Mouse (Mus musculus) stomach, postnatal 0 days (tissue): ENCODE measurements around the gene Scaper. TPM values are rescaled to one million over a fixed set of nuclear protein-coding genes. Genes with fewer than 3 reads are reported as not detected.

ENCODE experiments used
- ATAC-seq: fragments of 200-750 bp; cut with Nextera tagmentation; 2 replicates; pipeline ENCODE4 v1.8.0; 2017; ENCODE audit not compliant: low FRiP score, low TSS enrichment
- DNase-seq: peaks from one replicate; pipeline ENCODE4 v3.0.0-alpha.2; 2016; ENCODE audit warnings: low spot score
- H3K27ac ChIP-seq: fragments of 300-500 bp; sonication (generic); replicated peaks from 2 replicates; pipeline ENCODE4 v1.5.1; 2014; ENCODE audit warnings: mild to moderate bottlenecking, control low read depth
- H3K27me3 ChIP-seq: fragments of 300-500 bp; sonication (generic); 2 replicates; pipeline ENCODE4 v1.6.1; 2014; ENCODE audit warnings: low read length; ENCODE audit not compliant: control insufficient read depth, insufficient read depth
- H3K36me3 ChIP-seq: fragments of 300-500 bp; sonication (generic); 2 replicates; pipeline ENCODE4 v1.6.1; 2014; ENCODE audit warnings: low read length, mixed read lengths; ENCODE audit not compliant: control insufficient read depth, insufficient read depth
- H3K4me1 ChIP-seq: fragments of 300-500 bp; sonication (generic); replicated peaks from 2 replicates; pipeline ENCODE4 v1.6.1; 2014; ENCODE audit warnings: antibody characterized with exemption; ENCODE audit not compliant: control insufficient read depth, insufficient read depth
- H3K4me2 ChIP-seq: fragments of 300-500 bp; sonication (generic); replicated peaks from 2 replicates; pipeline ENCODE4 v1.6.1; 2014; ENCODE audit warnings: low read depth, mild to moderate bottlenecking, control low read depth, moderate library complexity
- H3K4me3 ChIP-seq: fragments of 300-500 bp; sonication (generic); 2 replicates; pipeline ENCODE4 v1.5.1; 2014; ENCODE audit warnings: low read depth, low read length, control low read depth
- H3K9ac ChIP-seq: fragments of 300-500 bp; sonication (generic); 2 replicates; pipeline ENCODE4 v1.6.1; 2014; ENCODE audit warnings: mild to moderate bottlenecking, low read length, control low read depth, mixed read lengths
- H3K9me3 ChIP-seq: fragments of 300-500 bp; sonication (generic); 2 replicates; pipeline ENCODE4 v1.6.1; 2016; ENCODE audit warnings: low read length; ENCODE audit not compliant: control insufficient read depth
- CTCF ChIP-seq: IDR thresholded peaks from 2 replicates; pipeline ENCODE4 v1.5.1; 2016; ENCODE audit warnings: antibody characterized with exemption, low read depth, mild to moderate bottlenecking, moderate library complexity
- EP300 ChIP-seq: optimal IDR thresholded peaks from 2 replicates; pipeline ENCODE3; 2016; ENCODE audit warnings: antibody characterized with exemption
- WGBS: fragments of 180-500 bp; shearing (Covaris S2); extraction: QIAGEN DNeasy Blood & Tissue Kit; methylation state at CpG from one replicate; pipeline ENCODE4 v1.1.7; 2014; 5-methylcytosine and 5-hydroxymethylcytosine counted together
- polyA plus RNA-seq: library from polyadenylated mRNA; unstranded; fragments of >200 nt; fragmentation: Nextera tagmentation; extraction: Ambion mirVana; gene quantifications from 2 replicates; pipeline ENCODE4 v1.2.1, GENCODE M21; 2015

Scaper gene
- polyA plus RNA-seq, 1 experiment from 2014 or later, result 5.9 TPM

DNA sequence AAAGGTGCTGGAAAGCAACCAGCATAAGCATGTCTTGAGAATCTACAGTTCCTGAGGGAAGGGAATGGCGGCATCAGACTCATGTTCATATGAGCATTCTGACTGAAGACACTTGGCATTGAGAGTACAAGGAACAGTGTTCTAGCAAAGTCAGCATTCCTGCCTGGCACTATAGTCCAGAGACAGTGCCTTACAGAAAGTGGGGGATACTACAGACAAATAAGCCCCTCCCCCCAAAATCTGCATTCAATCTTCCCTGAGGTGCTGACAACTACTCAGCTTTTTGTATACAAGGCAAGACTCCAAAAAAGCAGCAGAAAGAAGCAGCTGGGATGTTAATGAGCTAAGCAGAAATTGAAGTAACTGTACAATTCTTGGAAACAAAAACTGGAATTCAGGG is 59.9 kb downstream of the Scaper start:
- Histone ChIP-seq H3K4me1 (no peaks in the 10 kb centered on the region), H3K27me3 (no peaks in the 10 kb centered on the region), H3K9me3 (no peaks in the 10 kb centered on the region), H3K4me2 (no peak overlapping the region), H3K27ac (no peak overlapping the region), H3K36me3 (no peaks in the 10 kb centered on the region), H3K9ac (no peak overlapping the region), H3K4me3 (no peak overlapping the region)
- no peak for DNase-seq
- TF ChIP-seq CTCF, result no peak
- TF ChIP-seq EP300, result no peak
- ATAC-seq, result no peak
- WGBS, result 57% methylated on average over 1 of the region's 1 CpGs

DNA sequence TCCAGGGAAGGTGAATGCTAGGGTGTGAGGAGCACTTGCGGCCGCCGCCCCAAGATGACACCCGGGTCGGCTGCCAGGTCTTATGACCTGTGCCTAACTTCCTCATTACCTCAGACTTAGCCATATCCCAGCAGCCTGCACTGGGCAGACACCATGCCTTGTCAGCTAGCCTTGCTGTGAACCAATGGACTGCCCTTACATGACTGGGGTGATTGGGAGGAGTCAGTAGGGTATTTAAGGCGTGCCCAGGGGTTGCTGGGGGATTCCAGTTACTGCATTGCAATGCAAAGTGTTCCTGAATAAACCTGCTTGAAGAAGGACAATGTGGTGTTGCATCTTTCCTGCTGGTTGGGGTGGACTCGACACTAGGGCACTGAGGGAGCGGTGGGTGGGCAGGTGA is 148.5 kb downstream of the Scaper start:
- TF ChIP-seq EP300 (no peak), CTCF (no peak)
- no peaks in the 10 kb centered on the region for H3K9me3 ChIP-seq
- no peaks in the 10 kb centered on the region for H3K27me3 ChIP-seq
- H3K27ac ChIP-seq, result no peak overlapping the region
- H3K36me3 ChIP-seq, result no peaks in the 10 kb centered on the region
- 89% methylated on average over 8 of the region's 8 CpGs for WGBS
- H3K4me1 ChIP-seq, result no peaks in the 10 kb centered on the region
- no peak overlapping the region for H3K9ac ChIP-seq
- no peak overlapping the region for H3K4me2 ChIP-seq
- ATAC-seq (no peak), DNase-seq (no peak)
- no peak overlapping the region for H3K4me3 ChIP-seq

- ATAC-seq, result no peak
- no peak overlapping the region for H3K27ac ChIP-seq
These were observed 225.9 kb downstream of the Scaper start for GRCm38 (mm10) chr9:55712016-55712415.

DNA sequence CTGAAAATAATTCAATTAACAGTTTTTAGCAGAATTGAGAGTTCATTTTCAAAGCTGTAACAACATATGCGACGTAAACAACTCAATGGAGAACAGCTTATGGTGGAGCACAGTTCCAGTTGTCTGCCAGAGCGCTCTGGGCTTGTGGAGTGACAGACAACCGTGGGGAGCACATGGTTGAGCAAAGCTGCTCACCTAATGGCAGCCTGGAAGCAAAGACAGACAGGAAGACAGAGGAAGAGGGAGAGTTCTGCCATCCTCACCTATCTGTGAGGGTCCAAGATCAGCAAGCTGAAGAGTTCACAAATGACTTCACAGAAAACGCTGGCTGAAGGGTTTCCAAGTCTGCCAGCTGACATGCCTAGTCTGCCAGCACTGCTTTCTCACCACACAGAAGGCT is 227.4 kb downstream of the Scaper start:
- no peak overlapping the region for H3K4me3 ChIP-seq
- H3K27ac ChIP-seq, result no peak overlapping the region
- WGBS, result 80% methylated on average over 5 of the region's 5 CpGs
- no peak overlapping the region for H3K4me2 ChIP-seq
- DNase-seq, result no peak
- no peaks in the 10 kb centered on the region for H3K27me3 ChIP-seq
- no peak for ATAC-seq
- TF ChIP-seq EP300 (no peak), CTCF (no peak)
- no peaks in the 10 kb centered on the region for H3K9me3 ChIP-seq
- no peak overlapping the region for H3K9ac ChIP-seq
- H3K36me3 ChIP-seq, result no peaks in the 10 kb centered on the region
- no peaks in the 10 kb centered on the region for H3K4me1 ChIP-seq

More at GRCm38 (mm10) chr9:55712016-55712415, 225.9 kb downstream of the Scaper start:
- H3K4me1 ChIP-seq, result no peaks in the 10 kb centered on the region
- TF ChIP-seq EP300 (no peak), CTCF (no peak)
- no peak for DNase-seq
- no peaks in the 10 kb centered on the region for H3K36me3 ChIP-seq
- 23% methylated on average over 4 of the region's 4 CpGs for WGBS
- H3K4me2 ChIP-seq, result no peak overlapping the region
- no peak overlapping the region for H3K9ac ChIP-seq
- no peaks in the 10 kb centered on the region for H3K9me3 ChIP-seq
- H3K4me3 ChIP-seq, result no peak overlapping the region
- no peaks in the 10 kb centered on the region for H3K27me3 ChIP-seq

DNA sequence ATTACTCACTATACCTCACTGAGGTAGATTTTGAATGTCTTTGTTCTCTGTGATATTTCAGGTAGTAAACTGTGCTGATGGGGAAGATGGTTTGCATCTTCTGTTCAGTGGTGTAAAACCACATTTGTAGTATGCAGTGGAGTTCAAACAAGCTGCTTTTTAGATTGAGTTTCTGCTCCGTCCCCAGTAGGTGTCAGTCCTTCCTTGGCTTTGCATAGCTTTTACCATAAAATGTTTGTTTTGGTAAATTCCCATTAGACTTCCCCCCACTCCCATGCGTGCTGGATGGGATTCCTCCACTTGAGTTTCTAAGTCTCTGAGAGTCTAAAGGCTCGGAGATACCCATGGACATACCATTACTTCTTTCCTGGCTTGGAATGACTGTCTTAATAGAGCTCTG is 231.3 kb downstream of the Scaper start:
- no peak for DNase-seq
- no peak for ATAC-seq
- Histone ChIP-seq H3K4me1 (no peaks in the 10 kb centered on the region), H3K27ac (no peak overlapping the region), H3K4me3 (no peak overlapping the region), H3K4me2 (no peak overlapping the region), H3K36me3 (no peaks in the 10 kb centered on the region), H3K9me3 (no peaks in the 10 kb centered on the region), H3K27me3 (no peaks in the 10 kb centered on the region), H3K9ac (no peak overlapping the region)
- WGBS, result 56% methylated on average over 3 of the region's 3 CpGs
- TF ChIP-seq CTCF, result peak; percentile 49
- no peak for TF ChIP-seq EP300

GRCm38 (mm10) chr9:55695307-55695706 is 242.6 kb downstream of the Scaper start:
- Histone ChIP-seq H3K27me3 (no peaks in the 10 kb centered on the region), H3K9ac (no peak overlapping the region), H3K4me2 (no peak overlapping the region), H3K27ac (no peak overlapping the region), H3K9me3 (no peaks in the 10 kb centered on the region), H3K4me3 (no peak overlapping the region), H3K4me1 (no peaks in the 10 kb centered on the region), H3K36me3 (no peaks in the 10 kb centered on the region)
- DNase-seq (no peak), ATAC-seq (no peak)
- TF ChIP-seq CTCF, result no peak
- 48% methylated on average over 1 of the region's 1 CpGs for WGBS

- no peaks in the 10 kb centered on the region for H3K36me3 ChIP-seq
- no peak overlapping the region for H3K4me3 ChIP-seq
- no peaks in the 10 kb centered on the region for H3K4me1 ChIP-seq
These were observed 260.8 kb downstream of the Scaper start for GRCm38 (mm10) chr9:55677099-55677498.

More at GRCm38 (mm10) chr9:55677099-55677498, 260.8 kb downstream of the Scaper start:
- H3K27ac ChIP-seq, result no peak overlapping the region
- no peak overlapping the region for H3K9ac ChIP-seq
- no peak overlapping the region for H3K4me2 ChIP-seq
- ATAC-seq (no peak), DNase-seq (no peak)
- no peaks in the 10 kb centered on the region for H3K27me3 ChIP-seq
- TF ChIP-seq CTCF (no peak), EP300 (no peak)
- no peaks in the 10 kb centered on the region for H3K9me3 ChIP-seq
